Mouse (Mus musculus): ENCODE data around the gene Jarid2.
A peak's percentile ranks its signal among the peaks of the same experiment; 100 is the strongest.

- peak; percentile 97 for TF ChIP-seq POLR2A (IDR thresholded peaks at IDR 0.05; ENCODE audit: insufficient read depth, low read length)
- TF ChIP-seq EP300 (IDR thresholded peaks at IDR 0.05; ENCODE audit: insufficient read depth, low read depth, low read length) = no peak
- TF ChIP-seq CTCF (IDR thresholded peaks at IDR 0.05; ENCODE audit: low read depth, low read length) = no peak
Measured at GRCm38 (mm10) chr13:44730939-44731551, 1.8 kb downstream of the Jarid2 start.

Measured in ES-Bruce4 (cell line).